In the genomic region with DNA sequence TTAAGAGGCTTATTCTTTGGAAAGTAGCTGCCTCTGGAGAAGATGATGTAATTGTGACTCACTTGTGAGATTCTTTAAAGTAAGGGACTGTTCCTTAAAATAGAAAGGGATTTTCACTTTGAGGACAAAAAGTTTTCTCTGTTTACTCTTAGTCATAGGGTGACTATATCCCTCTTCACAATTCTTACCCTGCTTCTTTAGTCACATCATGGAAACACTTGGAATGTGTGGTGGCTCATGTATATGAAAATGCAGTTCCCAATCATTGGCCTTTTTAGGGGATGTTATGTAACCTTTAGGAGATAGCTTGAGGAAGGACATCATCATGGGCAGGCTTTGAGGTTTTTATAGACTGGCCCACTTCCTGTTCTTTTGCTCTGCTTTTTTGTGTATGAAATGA, we compare ENCODE assay signal across 32 mouse cellular contexts. TPM values are rescaled to one million over a fixed set of nuclear protein-coding genes. Genes with fewer than 3 reads are reported as not detected.
A peak's percentile ranks its signal among the peaks of the same experiment; 100 is the strongest.
DNase-seq lines count a peak whose midpoint lies in the region; ATAC-seq and TF ChIP-seq lines count a peak whose summit lies in the region.
"Had no signal": no experiment of that assay in that cellular context is flagged by ENCODE, and none has a peak within 500 bp of the region (broad histone marks: within the 10 kb centered on the region; RNA-seq: fewer than 3 reads in every experiment).

No protein-coding gene starts in this region.

- TF ChIP-seq POLR2A in bone marrow macrophage, adult 2 months (IDR thresholded peaks at IDR 0.05; ENCODE audit: borderline replicate concordance, low read depth, low read length): no peak

- H3K27ac ChIP-seq in bone marrow macrophage, adult 2 months (ENCODE audit: insufficient read depth, low read depth, low read length): peak overlapping the region; percentile 71
- peak overlapping the region; percentile 13; the same call in 1 of the 2 replicates for H3K27ac ChIP-seq in macrophage
- H3K27ac ChIP-seq: embryonic facial prominence, embryonic 15.5 days; forebrain, embryonic 10.5 days; gastrocnemius, adult 2 months; heart, embryonic 15.5 days; hindbrain, embryonic 15.5 days; layer of hippocampus, adult 2 months; limb, embryonic 13.5 days; liver, embryonic 12.5 days; neural tube, embryonic 12.5 days; stomach, embryonic 15.5 days had no signal

- peaks cover 5% of the 10 kb centered on the region for H3K4me1 ChIP-seq in bone marrow macrophage, adult 2 months (ENCODE audit: control insufficient read depth, insufficient read depth, low read length)
- H3K4me1 ChIP-seq: embryonic facial prominence, embryonic 15.5 days; forebrain, embryonic 10.5 days; heart, embryonic 15.5 days; hindbrain, embryonic 15.5 days; limb, embryonic 13.5 days; liver, embryonic 12.5 days; neural tube, embryonic 12.5 days; stomach, embryonic 15.5 days had no signal

- TF ChIP-seq CTCF in bone marrow macrophage, adult 2 months (IDR thresholded peaks at IDR 0.05; ENCODE audit: low read depth, low read length): no peak

- no peak for ATAC-seq in erythroid progenitor cell, adult 5-6 weeks (replicated peaks; ENCODE audit: low FRiP score, poor library complexity, severe bottlenecking)
- ATAC-seq: liver, embryonic 12.5 days had no signal

- peak; percentile 1 for DNase-seq in left cerebral cortex, adult 11 months (ENCODE audit: low spot score)
- DNase-seq in left cerebral cortex, postnatal 4 days: no peak
- DNase-seq in 3T3-L1 (ENCODE audit: low read depth, low spot score): peak; percentile 80
- DNase-seq in kidney, adult 9 months: no peak
- no peak for DNase-seq in adrenal gland, postnatal 25 days
- DNase-seq: B cell, adult 2 months; cerebellum, adult 8-10 months; cerebellum, postnatal 36 days; gastrocnemius, adult 2 months; heart, postnatal 4 days; kidney, adult 8-10 months; kidney, postnatal 25 days; layer of hippocampus, postnatal 36 days; lung, adult 18-20 months; lung, postnatal 14 days; midbrain, embryonic 14.5 days; retina, postnatal 1 day; thymus, adult 2 months; thymus, postnatal 4 days had no signal

- intact Hi-C loops in left cerebral cortex, postnatal 4 days (cut with DNase I): no loop called here

- H3K4me3 ChIP-seq in bone marrow macrophage, adult 2 months (ENCODE audit: insufficient read depth, low read length): no peak overlapping the region
- no peak overlapping the region for H3K4me3 ChIP-seq in macrophage (ENCODE audit: inconsistent target)
- H3K4me3 ChIP-seq: embryonic facial prominence, embryonic 15.5 days; forebrain, embryonic 10.5 days; gastrocnemius, adult 2 months; heart, embryonic 15.5 days; hindbrain, embryonic 15.5 days; layer of hippocampus, adult 2 months; limb, embryonic 13.5 days; liver, embryonic 12.5 days; neural tube, embryonic 12.5 days; stomach, embryonic 15.5 days had no signal

- H3K36me3 ChIP-seq in macrophage (ENCODE audit: inconsistent target): no peaks in the 10 kb centered on the region
- H3K36me3 ChIP-seq: embryonic facial prominence, embryonic 15.5 days; forebrain, embryonic 10.5 days; heart, embryonic 15.5 days; hindbrain, embryonic 15.5 days; limb, embryonic 13.5 days; liver, embryonic 12.5 days; neural tube, embryonic 12.5 days; stomach, embryonic 15.5 days had no signal

- H3K79me2 ChIP-seq in macrophage (ENCODE audit: inconsistent target): no peaks in the 10 kb centered on the region

RNA-seq across cellular contexts. Expression of a gene that starts 46.0 kb away (rescaled TPM):
- total RNA-seq in left cerebral cortex, postnatal 4 days (2021): 100 to 1,000 TPM; 147 to 155 TPM
- 12.8 and 13.2 TPM in 2 replicates for polyA plus RNA-seq in bone marrow macrophage, adult 2 months (2012; ENCODE audit: insufficient read depth, insufficient read length, missing spikeins)
- 10 to 100 TPM in 12 of 26 experiments, 1 to 10 TPM in 14; 2.8 to 48.5 (median 8.5) TPM for total RNA-seq in macrophage (2018; cell fraction: chromatin; rRNA removed)
- 1 to 10 TPM in 25 of 26 experiments, under 1 TPM in 1; 0.80 to 3.2 (median 1.7) TPM for total RNA-seq in macrophage (2018; cell fraction: cytosol; rRNA removed)
- 10 to 100 TPM in 8 of 26 experiments, 1 to 10 TPM in 18; 1.1 to 43.3 (median 5.8) TPM for total RNA-seq in macrophage (2018; cell fraction: nucleus; rRNA removed)
- polyA plus RNA-seq in macrophage (2018): 2.2 to 4.0 TPM (median 2.6 TPM) in 3 replicates
- total RNA-seq in erythroid progenitor cell, adult 5-6 weeks (2015; ENCODE audit: low replicate concordance): not detected in 2 replicates
- not detected in 2 replicates for total RNA-seq in erythroid progenitor cell, adult 5-6 weeks (2017; ENCODE audit: low replicate concordance)
- total RNA-seq in adrenal gland, postnatal 25 days (2021): 33.7 and 39.6 TPM in 2 replicates
- total RNA-seq: MEL had no signal

Comparison
In these comparisons a context has a peak if more than half of its experiments do, and no peak if none do; other contexts are left out.
1. DNase-seq: peak in left cerebral cortex, adult 11 months (single experiment) and 3T3-L1 (single experiment); none in left cerebral cortex, postnatal 4 days (single experiment), kidney, adult 9 months (single experiment) and adrenal gland, postnatal 25 days (single experiment).
2. RNA of a gene that starts 46.0 kb away (total RNA-seq): 147 to 155 TPM in left cerebral cortex, postnatal 4 days and 33.7 to 39.6 TPM in adrenal gland, postnatal 25 days; not detected in erythroid progenitor cell, adult 5-6 weeks; every median in the first group is over 10 times any median in the second.